Mouse (Mus musculus) liver, adult 10 weeks (tissue): ENCODE results near the gene 4930572O03Rik. TPM values are rescaled to one million over a fixed set of nuclear protein-coding genes. Genes with fewer than 3 reads are reported as not detected.

Experiments used
- polyA plus RNA-seq: library from polyadenylated mRNA; stranded (reverse); fragments of 350-450 nt; fragmentation: Illumina TruSeq; extraction: RNeasy Lipid Tissue Mini Kit (QIAGEN cat#74804); gene quantifications from one replicate; pipeline ENCODE4 v1.2.3, GENCODE M21; 2014; ENCODE audit warnings: low read depth, low replicate concordance

The 4930572O03Rik gene
- not detected for polyA plus RNA-seq

GRCm38 (mm10) chr5:15656959-15657358 is at the start of gene 4930572O03Rik:
Gene 4930572O03Rik, minus strand, starts transcription at chr5:15657059.

GRCm38 (mm10) chr5:15618764-15619163 is 38.1 kb downstream of the 4930572O03Rik start, which contains the start of gene Speer4d:
Gene Speer4d, plus strand, starts transcription at chr5:15619064.

Other genes starting within 250 kb of the 4930572O03Rik start
- not detected for gene Gm21149, start 180.5 kb downstream of the 4930572O03Rik start, polyA plus RNA-seq
- not detected for gene Gm21190, start 127.8 kb downstream of the 4930572O03Rik start, polyA plus RNA-seq
- not detected for gene Gm21083, start 79.7 kb downstream of the 4930572O03Rik start, polyA plus RNA-seq
- gene Speer4d, start 38.0 kb downstream of the 4930572O03Rik start, polyA plus RNA-seq = not detected
- not detected for gene Speer4c, start 57.2 kb upstream of the 4930572O03Rik start, polyA plus RNA-seq